Mouse (Mus musculus): ENCODE measurements at regions not wholly inside any gene's neighbourhood (a gene's known extent, or its start where the extent isn't known, plus 50 kb on each side); places are given as distances from the start of the nearest gene placed in this dataset.

- DNase-seq (ENCODE audit: low read depth in 1 of 2, low spot score in 2 of 2), result peak in 1 of 2 experiments; percentile 1
Measured at GRCm38 (mm10) chr2:133020173-133020837, 74.6 kb upstream of the Fermt1 start.

- no peak for DNase-seq (ENCODE audit: low read depth in 1 of 2, low spot score in 2 of 2)
Measured at GRCm38 (mm10) chr2:133021244-133021643, 75.5 kb upstream of the Fermt1 start.

DNA sequence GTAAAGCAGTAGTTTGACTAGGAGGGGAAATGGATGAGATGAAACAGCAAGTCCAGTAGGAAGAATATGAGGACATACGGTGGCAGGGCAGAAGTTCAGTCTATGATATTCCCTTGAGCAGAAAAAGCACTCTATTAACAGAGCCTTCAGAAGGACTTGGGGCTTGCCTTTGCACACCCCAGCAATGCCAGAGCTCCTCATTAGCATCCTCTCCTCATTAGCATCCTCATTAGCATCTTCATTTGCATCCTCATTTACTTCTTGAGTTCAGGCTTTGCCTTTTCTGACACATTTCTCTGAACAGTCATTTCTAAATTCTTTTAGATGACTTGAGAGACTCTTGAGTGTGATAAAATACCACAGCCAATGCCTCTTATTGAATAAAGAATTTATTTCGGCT lies 81.3 kb upstream of the Fermt1 start:
- DNase-seq (ENCODE audit: low read depth in 1 of 2, low spot score in 2 of 2), result no peak

DNA sequence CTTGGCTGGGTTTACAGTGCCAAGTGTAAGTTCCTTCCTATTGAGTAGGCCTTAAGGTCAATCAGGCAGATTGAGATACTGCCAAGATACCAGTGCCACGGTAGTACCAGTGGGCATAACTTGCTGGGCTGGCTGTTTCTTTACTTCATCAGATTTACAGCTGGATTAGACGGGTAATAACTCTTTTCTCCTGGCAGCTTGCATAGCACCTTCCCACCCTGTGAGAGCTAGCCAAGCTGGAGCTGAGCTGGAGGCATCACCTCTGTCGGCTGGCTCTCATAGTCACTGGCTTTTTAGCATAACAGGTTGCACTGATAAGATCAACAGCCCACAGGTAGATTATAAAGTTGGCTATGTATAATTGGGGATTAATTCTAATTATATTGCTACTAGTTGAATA lies 89.7 kb upstream of the Fermt1 start:
- DNase-seq (ENCODE audit: low read depth in 1 of 2, low spot score in 2 of 2), result no peak

DNA sequence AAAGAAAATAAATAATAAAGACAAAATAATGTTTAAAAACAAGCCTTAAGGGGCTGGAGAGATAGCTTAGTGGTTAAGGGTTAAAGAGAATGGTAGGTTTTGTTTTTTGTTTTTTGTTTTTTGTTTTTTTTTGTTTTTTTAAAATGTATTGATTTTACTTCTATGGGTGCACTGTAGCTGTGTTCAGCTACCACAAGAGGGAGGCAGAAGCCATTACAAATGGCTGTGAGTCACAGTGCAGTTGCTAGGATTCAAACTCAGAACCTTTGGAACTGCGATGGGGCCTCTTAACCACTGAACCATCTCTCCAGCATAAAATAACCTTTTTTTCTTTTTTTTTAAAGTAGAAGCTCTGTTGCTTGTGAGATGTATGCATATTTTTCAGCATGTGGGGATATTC lies 95.0 kb upstream of the Fermt1 start:
- no peak for DNase-seq (ENCODE audit: low read depth in 1 of 2, low spot score in 2 of 2)

- DNase-seq (ENCODE audit: low read depth in 1 of 2, low spot score in 2 of 2), result no peak
Measured at GRCm38 (mm10) chr2:133077698-133078356, 132.1 kb upstream of the Fermt1 start.

GRCm38 (mm10) chr2:133090976-133091375 lies 145.3 kb upstream of the Fermt1 start:
- DNase-seq (ENCODE audit: low read depth in 1 of 2, low spot score in 2 of 2), result no peak

DNA sequence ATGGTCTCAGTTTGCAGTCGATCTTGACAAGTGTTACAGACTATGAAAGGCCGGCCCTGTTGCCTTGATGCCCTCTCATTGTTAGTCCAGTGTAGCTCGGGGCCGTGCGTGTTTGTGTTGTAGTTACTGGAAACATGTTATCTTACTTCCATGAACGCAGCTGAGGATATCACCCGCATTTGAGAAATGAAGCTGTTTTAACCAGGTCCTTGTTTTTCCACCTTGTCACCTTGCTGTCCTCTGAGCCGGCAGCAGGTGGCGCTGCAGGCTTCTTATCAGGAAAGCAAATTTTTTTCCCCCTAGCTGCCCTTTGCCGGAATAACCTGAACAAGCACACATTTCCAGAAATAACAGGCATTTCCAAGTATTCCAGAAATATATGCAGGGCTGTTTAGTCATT lies 167.9 kb upstream of the Fermt1 start:
- no peak for DNase-seq (ENCODE audit: low read depth in 1 of 2, low spot score in 2 of 2)

DNA sequence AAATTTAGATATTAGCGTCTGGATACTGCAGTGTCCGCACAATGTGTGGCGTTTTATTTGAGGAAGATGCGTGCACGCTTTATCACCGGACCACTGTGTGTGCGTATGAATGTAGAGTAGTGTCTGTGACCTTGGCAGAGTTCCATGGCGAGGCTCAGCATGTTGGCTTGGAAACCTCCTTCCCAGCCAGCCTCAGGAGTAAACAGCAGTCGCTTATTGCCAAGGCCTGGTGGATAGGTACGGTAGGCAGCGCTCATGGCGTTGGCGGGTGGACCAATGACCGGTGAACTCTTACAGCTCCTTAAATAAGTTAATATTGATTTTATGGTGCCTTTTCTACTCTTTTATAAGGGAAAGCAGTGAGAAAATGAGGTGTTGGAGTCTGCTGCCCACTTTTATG lies 172.9 kb upstream of the Fermt1 start:
- DNase-seq (ENCODE audit: low read depth in 1 of 2, low spot score in 2 of 2), result no peak

GRCm38 (mm10) chr2:133125212-133125801 lies 179.6 kb upstream of the Fermt1 start:
- no peak for DNase-seq (ENCODE audit: low read depth in 1 of 2, low spot score in 2 of 2)

DNA sequence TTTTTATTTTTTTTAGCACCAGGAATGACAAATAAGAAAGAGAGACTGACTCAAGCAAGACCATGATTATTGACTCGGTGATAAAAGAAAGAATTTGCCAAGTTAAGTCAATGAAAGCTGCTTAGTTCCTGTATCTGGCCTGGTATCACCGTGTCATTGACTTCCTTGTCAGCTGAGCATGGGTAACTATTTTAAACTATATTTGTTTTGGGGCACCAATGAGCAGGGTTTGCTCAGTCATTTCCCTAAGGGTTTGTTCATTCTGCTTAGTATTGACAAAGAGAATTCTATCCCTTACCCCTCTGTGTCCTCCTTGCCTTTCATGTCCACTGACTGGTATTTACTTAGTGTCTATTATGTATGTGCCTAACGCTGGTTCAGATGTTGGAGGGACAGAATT lies 189.2 kb upstream of the Fermt1 start:
- no peak for DNase-seq (ENCODE audit: low read depth in 1 of 2, low spot score in 2 of 2)

DNA sequence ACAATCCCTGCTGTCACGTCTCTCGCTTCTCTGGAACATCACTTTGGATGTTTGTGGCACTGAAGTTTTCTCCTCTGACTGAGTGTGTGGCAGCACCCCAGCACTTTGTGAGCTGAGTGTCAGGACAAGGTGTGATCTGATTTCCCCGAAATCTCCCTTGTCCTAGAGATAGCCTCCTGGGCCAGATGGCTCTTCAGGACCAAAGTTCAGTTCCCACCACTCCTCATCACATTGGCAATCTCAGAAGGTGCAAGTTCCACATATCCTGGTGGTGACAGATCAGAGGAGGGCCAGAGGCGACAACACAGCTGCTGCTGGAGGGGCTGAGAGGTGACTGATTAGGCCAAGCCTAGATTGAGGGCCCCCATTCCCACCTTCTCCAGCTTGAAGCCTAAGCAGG lies 193.2 kb upstream of the Fermt1 start:
- DNase-seq (ENCODE audit: low read depth in 1 of 2, low spot score in 2 of 2), result no peak

DNA sequence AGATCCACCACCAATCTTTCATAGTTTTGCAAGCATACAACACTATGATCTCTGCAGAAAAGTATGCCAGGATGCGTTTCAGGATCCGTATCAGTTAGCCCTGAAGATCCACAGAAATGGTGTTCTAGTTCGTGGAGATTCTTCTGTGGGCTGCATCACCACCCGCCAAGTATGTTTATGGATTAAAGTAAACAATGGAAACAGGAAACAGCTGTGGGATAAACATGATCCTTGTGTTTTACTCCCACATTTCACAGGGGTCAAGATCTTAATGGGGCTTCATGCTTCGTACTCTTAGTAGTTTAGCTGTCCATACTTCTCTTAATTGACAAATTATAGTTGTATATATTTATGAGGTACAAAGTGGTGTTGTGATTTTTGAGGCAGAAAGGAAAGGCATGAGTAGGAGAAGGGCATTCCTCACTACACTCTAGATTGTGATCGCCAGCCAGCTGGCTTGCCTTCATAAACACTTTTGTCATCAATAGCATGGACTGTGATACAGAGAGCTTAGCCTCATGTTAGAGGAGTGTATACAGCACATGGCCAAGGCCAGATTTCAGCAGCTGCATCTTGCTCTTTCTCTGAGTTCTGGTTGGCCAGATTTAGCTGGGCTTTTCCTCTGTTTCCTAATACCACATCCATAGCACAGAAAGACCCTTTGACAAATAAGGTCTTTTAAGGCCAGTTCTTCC lies 195.8 kb upstream of the Fermt1 start:
- no peak for DNase-seq (ENCODE audit: low read depth in 1 of 2, low spot score in 2 of 2)

- no peak for DNase-seq (ENCODE audit: low read depth in 1 of 2, low spot score in 2 of 2)
Measured at GRCm38 (mm10) chr2:133152461-133152860, 206.8 kb upstream of the Fermt1 start.

DNA sequence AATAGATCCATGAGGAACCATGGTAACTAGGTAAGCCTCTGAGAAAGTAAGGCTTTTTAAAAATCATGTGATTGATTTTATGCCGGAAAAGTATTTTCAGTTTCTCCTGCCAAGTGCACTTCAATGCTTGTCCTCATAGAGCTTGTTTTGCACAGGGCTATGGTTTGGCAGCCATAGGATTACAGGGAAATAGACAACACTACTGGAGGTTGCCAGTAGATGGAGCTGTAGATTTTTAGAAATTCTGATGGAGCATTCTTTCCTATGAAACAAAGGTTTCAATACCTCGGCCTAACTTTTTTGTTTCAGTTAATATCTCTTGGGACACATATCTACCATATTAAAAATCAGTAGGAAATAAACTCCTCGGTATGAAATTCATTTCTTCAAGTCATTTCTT lies 210.8 kb upstream of the Fermt1 start:
- DNase-seq (ENCODE audit: low read depth in 1 of 2, low spot score in 2 of 2), result no peak

- DNase-seq (ENCODE audit: low read depth in 1 of 2, low spot score in 2 of 2), result no peak
Measured at GRCm38 (mm10) chr2:133158206-133158605, 212.5 kb upstream of the Fermt1 start.

DNA sequence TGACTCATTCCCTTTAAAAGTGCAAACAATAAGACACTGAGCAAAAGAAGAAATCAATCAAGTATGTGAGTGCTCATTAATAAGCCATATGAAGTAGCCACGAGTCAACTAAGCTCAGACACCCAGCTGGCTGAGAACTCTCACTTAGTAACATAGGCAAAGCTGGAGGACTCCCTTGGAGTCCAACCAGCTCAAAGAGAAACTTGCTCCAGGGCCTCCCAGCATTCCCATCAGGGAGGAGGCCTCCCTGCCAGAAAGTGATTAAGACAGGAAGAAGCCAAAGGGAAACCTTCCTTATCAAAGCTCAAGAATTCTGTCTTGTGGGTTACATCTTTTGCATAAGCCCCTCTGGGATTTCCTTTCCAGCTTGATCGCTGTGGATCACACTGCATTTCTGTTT lies 213.7 kb upstream of the Fermt1 start:
- DNase-seq (ENCODE audit: low read depth in 1 of 2, low spot score in 2 of 2), result no peak

DNA sequence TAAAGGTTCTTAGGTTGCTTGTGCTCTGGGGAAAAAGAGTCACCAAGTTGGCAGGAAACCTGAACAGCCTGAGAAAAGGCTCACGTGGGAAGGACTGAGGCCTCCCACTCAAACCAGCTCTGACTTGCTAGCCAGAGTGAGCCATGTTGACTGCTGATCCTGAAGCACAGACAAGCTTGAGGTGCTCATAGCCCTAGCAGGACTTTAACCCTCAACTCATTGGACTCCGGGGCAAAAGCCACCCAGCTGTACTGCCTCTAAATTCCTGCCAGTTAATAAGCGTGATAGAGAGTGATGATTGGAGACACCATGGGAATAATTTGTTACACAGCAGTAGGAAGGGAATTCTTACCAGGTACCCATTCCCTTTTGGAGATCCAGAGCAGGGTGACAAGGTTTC lies 230.7 kb upstream of the Fermt1 start:
- DNase-seq (ENCODE audit: low read depth in 1 of 2, low spot score in 2 of 2), result no peak

- no peak for DNase-seq (ENCODE audit: low read depth in 1 of 2, low spot score in 2 of 2)
Measured at GRCm38 (mm10) chr2:133181216-133181615, 235.5 kb upstream of the Fermt1 start.

DNA sequence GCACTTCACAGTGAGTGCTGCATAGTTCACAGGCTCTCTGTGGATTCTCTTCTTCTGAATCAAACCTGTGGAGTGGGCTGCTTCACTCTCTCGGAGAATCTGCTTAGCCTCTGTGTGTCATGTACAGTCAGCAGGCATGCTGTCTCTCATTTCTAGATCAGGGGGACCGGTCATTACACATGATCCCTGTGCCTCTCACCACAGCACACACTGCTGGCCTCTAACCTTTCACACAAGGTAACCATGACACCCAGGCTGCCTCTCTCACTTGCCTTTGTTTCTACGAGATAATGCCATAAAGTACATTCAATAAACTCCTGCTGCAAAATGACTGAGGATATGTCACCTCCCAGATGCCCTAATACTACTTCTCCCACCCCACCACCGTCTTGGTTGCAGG lies 237.2 kb upstream of the Fermt1 start:
- no peak for DNase-seq (ENCODE audit: low read depth in 1 of 2, low spot score in 2 of 2)

DNA sequence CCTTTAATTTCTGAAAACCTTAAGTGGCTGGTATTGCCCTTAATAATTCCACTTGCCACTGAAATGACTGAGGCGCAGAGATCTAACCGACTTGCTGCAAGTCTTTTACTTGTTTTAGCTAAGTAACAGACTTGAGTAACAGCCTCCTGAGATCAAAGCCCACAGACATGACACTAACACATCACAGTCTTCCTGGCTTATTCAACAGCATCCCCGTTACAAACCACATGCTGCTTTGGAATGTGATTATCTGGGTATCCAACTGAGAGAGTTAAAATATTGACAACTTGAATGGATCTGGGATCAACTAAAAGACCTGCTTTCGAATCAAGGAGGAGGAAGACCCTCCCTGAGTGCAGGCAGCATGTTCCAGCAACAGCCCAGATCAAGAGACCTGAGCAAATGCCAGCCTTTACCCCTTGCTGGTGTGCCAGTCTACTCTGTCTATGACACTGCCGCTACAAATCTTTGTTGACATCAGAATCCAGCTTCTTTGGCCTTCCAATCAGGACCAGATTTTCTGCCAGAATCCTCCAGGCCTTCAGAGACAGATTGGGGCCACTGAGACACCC lies 258.7 kb upstream of the Fermt1 start:
- DNase-seq (ENCODE audit: low read depth in 1 of 2, low spot score in 2 of 2), result no peak

- DNase-seq (ENCODE audit: low read depth in 1 of 2, low spot score in 2 of 2), result no peak
Measured at GRCm38 (mm10) chr2:133208498-133208897, 262.8 kb upstream of the Fermt1 start.
